Mouse (Mus musculus): Measurements from ENCODE around the gene Syt16. TPM values are rescaled to one million over a fixed set of nuclear protein-coding genes. Genes with fewer than 3 reads are reported as not detected.

Gene Syt16
- total and polyA plus RNA-seq, 3 experiments: 0.05 TPM; not detected in 2

DNA sequence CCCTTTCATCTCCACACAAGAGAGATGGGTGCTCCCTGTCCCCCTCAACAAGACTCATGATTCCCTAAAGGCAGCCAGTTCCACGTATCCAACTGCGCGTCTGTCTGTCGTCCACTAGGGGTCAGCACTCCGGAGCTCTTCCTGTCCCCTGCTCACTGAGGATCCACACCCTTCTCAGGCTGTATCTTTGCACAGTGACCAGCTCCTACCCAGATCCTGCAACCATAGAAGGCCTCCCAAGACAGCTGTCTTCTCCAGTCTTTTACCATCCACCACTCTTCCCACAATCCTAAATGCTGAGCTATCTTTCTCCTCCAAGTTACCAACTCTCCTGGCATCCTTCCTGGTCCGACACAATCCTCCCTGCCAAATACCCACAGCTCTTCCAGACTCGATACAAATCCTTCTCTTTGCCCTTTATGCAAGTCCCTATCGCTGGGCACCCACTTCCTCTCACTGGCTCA lies 12.0 kb downstream of the Syt16 start:
- peak; percentile 60 for DNase-seq (ENCODE audit: extremely low read depth)
- dilution Hi-C loops (cut with MboI; ENCODE audit: extremely low pct_ligation_motif_present, extremely low pct_unique_long_range_greater_than_20kb, low sequenced_read_pairs) (no loop called here), in situ Hi-C loops (cut with MboI; ENCODE audit: low pct_ligation_motif_present, low pct_unique_long_range_greater_than_20kb, low sequenced_read_pairs) (loop anchor here (5.0 to 25.0 kb wide), 3 partner anchors 278 to 447 kb away; no protein-coding TSS in a partner anchor)
- peak; percentile 71 to 79 for TF ChIP-seq CTCF (conservative IDR thresholded peaks at IDR 0.05 in 1 of 2, IDR thresholded peaks at IDR 0.05 in 1 of 2; ENCODE audit: low read depth in 2 of 2, low read length in 2 of 2)
- no peak for TF ChIP-seq MAX (IDR thresholded peaks at IDR 0.05; ENCODE audit: low read length)
- TF ChIP-seq ELF1 (IDR thresholded peaks at IDR 0.05; ENCODE audit: low read depth, low read length): peak; percentile 65
- TF ChIP-seq ZNF384 (IDR thresholded peaks at IDR 0.05; ENCODE audit: low read depth, low read length): no peak
- TF ChIP-seq RAD21 (IDR thresholded peaks at IDR 0.05; ENCODE audit: low read depth, low read length): peak; percentile 14; the same call in 1 of the 2 replicates
- TF ChIP-seq RCOR1 (conservative IDR thresholded peaks at IDR 0.05; ENCODE audit: low read depth, low read length): no peak
- peak; percentile 48 for TF ChIP-seq SMC3 (IDR thresholded peaks at IDR 0.05; ENCODE audit: low read depth, low read length)
- Histone ChIP-seq H3K4me1 (ENCODE audit: control insufficient read depth in 1 of 2, insufficient read depth in 2 of 2) (peaks cover 0 to 15% of the 10 kb centered on the region in 2 experiments; a peak in 2 of 4 replicates), H3K27ac (ENCODE audit: insufficient read depth, low read depth) (no peak overlapping the region), H3K9me3 (replicated peaks; ENCODE audit: low read length) (no peaks in the 10 kb centered on the region), H3K79me2 (replicated peaks; ENCODE audit: control insufficient read depth, extremely low read depth, insufficient read depth, poor library complexity, severe bottlenecking) (no peaks in the 10 kb centered on the region), H3K9ac (ENCODE audit: insufficient read depth, low read depth) (no peak overlapping the region), H3K4me3 (replicated peaks in 1 of 3; ENCODE audit: low read depth in 2 of 3, low read length in 2 of 3, poor library complexity in 1 of 3) (no peak overlapping the region), H3K36me3 (replicated peaks in 1 of 2; ENCODE audit: control insufficient read depth in 1 of 2, insufficient read depth in 1 of 2, low read length in 1 of 2) (no peaks in the 10 kb centered on the region), H3K4me2 (ENCODE audit: insufficient read depth, low read depth, poor library complexity, severe bottlenecking) (no peak overlapping the region), H3K27me3 (replicated peaks) (no peaks in the 10 kb centered on the region)

DNA sequence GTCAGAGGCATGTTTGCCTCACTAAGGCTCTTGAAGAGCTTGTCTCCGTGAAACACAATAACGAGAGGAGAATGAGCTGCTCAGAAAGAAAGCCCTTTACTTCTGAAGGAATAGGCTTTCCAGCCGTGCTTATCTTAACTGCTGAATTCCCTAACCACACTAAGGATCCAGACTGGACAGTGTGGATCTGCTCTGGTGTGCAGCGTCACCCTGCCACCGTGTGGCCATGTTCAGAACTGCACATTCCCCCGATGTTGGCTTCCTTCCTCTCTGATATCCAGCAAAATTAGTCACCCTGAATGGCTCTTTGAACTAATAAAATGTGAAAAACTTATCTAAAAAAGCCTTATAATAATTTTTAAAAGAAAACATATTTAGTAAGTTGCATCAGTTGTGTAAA lies 16.3 kb downstream of the Syt16 start:
- peak; percentile 89 to 96 for TF ChIP-seq CTCF (conservative IDR thresholded peaks at IDR 0.05 in 1 of 2, IDR thresholded peaks at IDR 0.05 in 1 of 2; ENCODE audit: low read depth in 2 of 2, low read length in 2 of 2)
- no peak for TF ChIP-seq EP300 (IDR thresholded peaks at IDR 0.05; ENCODE audit: low read length)
- TF ChIP-seq TBP (conservative IDR thresholded peaks at IDR 0.05; ENCODE audit: low read depth, low read length): no peak
- no peak for TF ChIP-seq HCFC1 (IDR thresholded peaks at IDR 0.05; ENCODE audit: low read depth, low read length)
- TF ChIP-seq CHD1 (IDR thresholded peaks at IDR 0.05; ENCODE audit: low read depth, low read length): no peak
- TF ChIP-seq RAD21 (IDR thresholded peaks at IDR 0.05; ENCODE audit: low read depth, low read length): peak; percentile 86
- TF ChIP-seq SMC3 (IDR thresholded peaks at IDR 0.05; ENCODE audit: low read depth, low read length): peak; percentile 75
- no peak for TF ChIP-seq TCF12 (IDR thresholded peaks at IDR 0.05; ENCODE audit: low read depth, low read length)
- no peak for TF ChIP-seq SIN3A (IDR thresholded peaks at IDR 0.05; ENCODE audit: low read length)
- no peak for TF ChIP-seq ETS1 (conservative IDR thresholded peaks at IDR 0.05; ENCODE audit: low read depth, low read length)
- no peak for TF ChIP-seq POLR2A (IDR thresholded peaks at IDR 0.05; ENCODE audit: low read depth, low read length)
- no peak for TF ChIP-seq PAX5 (IDR thresholded peaks at IDR 0.05; ENCODE audit: low read length)
- TF ChIP-seq MXI1 (IDR thresholded peaks at IDR 0.05; ENCODE audit: low read depth, low read length): no peak
- in situ Hi-C loops (cut with MboI; ENCODE audit: low pct_ligation_motif_present, low pct_unique_long_range_greater_than_20kb, low sequenced_read_pairs) (loop anchor here (25.0 kb wide), 2 partner anchors 274 to 451 kb away; no protein-coding TSS in a partner anchor), dilution Hi-C loops (cut with MboI; ENCODE audit: extremely low pct_ligation_motif_present, extremely low pct_unique_long_range_greater_than_20kb, low sequenced_read_pairs) (no loop called here)
- Histone ChIP-seq H3K9me3 (replicated peaks; ENCODE audit: low read length) (no peaks in the 10 kb centered on the region), H3K4me2 (ENCODE audit: insufficient read depth, low read depth, poor library complexity, severe bottlenecking) (no peak overlapping the region), H3K36me3 (replicated peaks in 1 of 2; ENCODE audit: control insufficient read depth in 1 of 2, insufficient read depth in 1 of 2, low read length in 1 of 2) (no peaks in the 10 kb centered on the region), H3K27me3 (replicated peaks) (peaks cover 2% of the 10 kb centered on the region), H3K4me1 (ENCODE audit: control insufficient read depth in 1 of 2, insufficient read depth in 2 of 2) (peaks cover 6 to 25% of the 10 kb centered on the region in 2 experiments; a peak in 3 of 4 replicates), H3K9ac (ENCODE audit: insufficient read depth, low read depth) (no peak overlapping the region), H3K27ac (ENCODE audit: insufficient read depth, low read depth) (no peak overlapping the region), H3K79me2 (replicated peaks; ENCODE audit: control insufficient read depth, extremely low read depth, insufficient read depth, poor library complexity, severe bottlenecking) (no peaks in the 10 kb centered on the region), H3K4me3 (replicated peaks in 1 of 3; ENCODE audit: low read depth in 2 of 3, low read length in 2 of 3, poor library complexity in 1 of 3) (no peak overlapping the region)
- peak; percentile 45 for DNase-seq (ENCODE audit: extremely low read depth)
